Mouse (Mus musculus) myocyte (in vitro differentiated cells): ENCODE data around the gene Mrpl35.

Experiments used
- CEBPB ChIP-seq: IDR thresholded peaks from 2 replicates; pipeline ENCODE4 v1.6.1; 2011; ENCODE audit warnings: mild to moderate bottlenecking, moderate library complexity; ENCODE audit not compliant: poor library complexity, insufficient read depth, severe bottlenecking
- E2F4 ChIP-seq: IDR thresholded peaks from one replicate; pipeline ENCODE4 v1.6.1; 2011; ENCODE audit warnings: mild to moderate bottlenecking, control low read depth, moderate library complexity; ENCODE audit not compliant: insufficient read depth
- MAX ChIP-seq: IDR thresholded peaks from one replicate; pipeline ENCODE4 v1.6.1; 2011; ENCODE audit warnings: low read depth, mild to moderate bottlenecking, control low read depth
- MYOD1 ChIP-seq, 3 experiments: IDR thresholded peaks; one replicate each; pipeline ENCODE4 v1.6.1; 2011; ENCODE audit warnings: control low read depth in 2 of 3, low read depth in 2 of 3, mild to moderate bottlenecking in 2 of 3, moderate library complexity in 1 of 3; ENCODE audit not compliant: insufficient read length in 2 of 3, control insufficient read depth in 1 of 3
- MYOG ChIP-seq, 3 experiments: IDR thresholded peaks; one replicate each; pipeline ENCODE4 v1.6.1; 2011; ENCODE audit warnings: control low read depth in 2 of 3, low read depth in 2 of 3, mild to moderate bottlenecking in 2 of 3; ENCODE audit not compliant: insufficient read length in 2 of 3, control insufficient read depth in 1 of 3, insufficient read depth in 1 of 3
- POLR2A ChIP-seq: IDR thresholded peaks from one replicate; pipeline ENCODE4 v1.6.1; 2011; ENCODE audit warnings: low read depth, mild to moderate bottlenecking, control low read depth, moderate library complexity; ENCODE audit not compliant: insufficient read length
- POLR2AphosphoS2 ChIP-seq: IDR thresholded peaks from one replicate; pipeline ENCODE4 v1.6.1; 2011; ENCODE audit warnings: low read depth, control low read depth; ENCODE audit not compliant: insufficient read length
- REST ChIP-seq: IDR thresholded peaks from one replicate; pipeline ENCODE4 v1.6.1; 2011; ENCODE audit warnings: mild to moderate bottlenecking, control low read depth, moderate library complexity; ENCODE audit not compliant: insufficient read depth, insufficient read length
- TCF12 ChIP-seq: IDR thresholded peaks from one replicate; pipeline ENCODE4 v1.6.1; 2011; ENCODE audit warnings: mild to moderate bottlenecking, control low read depth; ENCODE audit not compliant: poor library complexity, insufficient read depth, severe bottlenecking
- USF1 ChIP-seq: IDR thresholded peaks from one replicate; pipeline ENCODE4 v1.6.1; 2011; ENCODE audit warnings: low read depth, mild to moderate bottlenecking, control low read depth, moderate library complexity

DNA sequence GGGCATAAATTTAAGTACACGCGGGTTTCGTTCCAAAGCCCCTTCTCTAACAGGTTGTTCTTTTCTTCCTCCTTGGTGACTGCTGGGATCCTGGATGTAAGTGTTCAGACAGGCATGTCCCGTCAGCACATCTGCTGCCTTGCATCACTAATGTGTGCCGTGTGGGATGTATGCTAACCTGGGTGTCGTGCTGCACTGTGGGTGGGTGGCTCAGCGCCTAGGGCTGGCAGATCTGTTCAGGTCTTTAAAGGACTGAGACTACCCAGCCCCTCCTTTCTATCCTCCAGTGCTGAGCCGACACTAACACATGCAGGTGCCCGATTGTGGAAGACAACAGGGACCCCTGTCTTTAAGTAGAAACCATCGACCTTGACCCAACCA lies 25.1 kb downstream of the Mrpl35 start:
- TF ChIP-seq CEBPB (no peak), POLR2A (no peak), POLR2AphosphoS2 (no peak), USF1 (no peak), TCF12 (no peak), MAX (no peak), MYOG (IDR thresholded peaks at IDR 0.05; ENCODE audit: control insufficient read depth in 1 of 3, insufficient read depth in 1 of 3, insufficient read length in 2 of 3, low read depth in 2 of 3) (no peak), E2F4 (no peak), MYOD1 (IDR thresholded peaks at IDR 0.05; ENCODE audit: control insufficient read depth in 1 of 3, insufficient read length in 2 of 3, low read depth in 2 of 3) (no peak), REST (no peak)
